Mouse (Mus musculus) kidney, postnatal 10 days (tissue): ENCODE results near the gene Vmn2r100.

ENCODE experiments used
- DNase-seq: peaks from one replicate; pipeline ENCODE4 v3.0.0; 2021; ENCODE audit warnings: mixed read lengths

The Vmn2r100 gene

GRCm38 (mm10) chr17:19504432-19504831 is at the start of gene Vmn2r100:
Vmn2r100 (plus strand) TSS chr17:19504732.
- no peak for DNase-seq

DNA sequence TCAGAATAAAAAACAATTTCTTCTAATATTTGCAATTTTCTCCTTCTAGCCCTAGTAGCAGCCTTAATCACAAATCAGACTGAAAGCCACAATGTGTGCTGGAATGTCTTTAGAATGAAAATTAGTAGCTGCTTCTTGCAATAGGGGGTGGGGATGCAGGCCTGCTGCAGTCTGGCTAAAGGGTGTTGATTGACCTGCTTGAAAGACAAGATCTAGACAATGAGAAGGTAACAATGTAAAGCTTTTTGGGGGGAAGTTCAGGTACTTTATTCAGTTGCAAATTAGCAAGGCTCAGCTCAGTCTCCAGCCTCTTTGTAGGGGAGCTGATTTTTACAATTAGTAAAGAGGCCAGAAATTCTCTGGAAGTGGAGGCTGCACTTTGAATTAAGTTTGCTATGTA is 21.7 kb upstream of the Vmn2r100 start:
- DNase-seq, result no peak

- DNase-seq, result no peak
These were observed 72.4 kb downstream of the Vmn2r100 start, which contains the start of gene Vmn2r101 for GRCm38 (mm10) chr17:19576927-19577326. Vmn2r101 (plus strand) TSS chr17:19577227.
